Mouse (Mus musculus): Measurements from ENCODE around the gene Tmem63a. TPM values are rescaled to one million over a fixed set of nuclear protein-coding genes. Genes with fewer than 3 reads are reported as not detected.

The Tmem63a gene
- polyA plus RNA-seq, 1 experiment = not detected

DNA sequence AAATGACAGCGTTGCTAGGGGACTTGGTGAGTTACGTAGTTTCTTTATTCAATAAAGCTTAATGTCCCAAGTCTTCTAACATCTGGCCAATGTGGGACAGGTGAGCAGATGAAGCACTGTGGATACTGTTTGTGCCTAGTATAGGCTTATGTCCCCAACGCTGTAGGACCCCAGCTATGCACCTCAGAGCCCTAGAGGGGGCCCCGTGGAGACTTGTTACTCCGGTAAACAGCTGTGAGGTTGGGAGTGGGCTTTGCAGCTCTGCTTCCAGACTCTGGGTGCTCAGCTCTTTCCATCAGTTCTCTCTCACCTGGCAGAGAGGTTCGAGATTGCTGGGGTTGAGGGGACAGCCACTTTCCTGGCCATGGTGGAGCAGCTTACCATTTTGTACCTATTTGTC is 36.8 kb upstream of the Tmem63a start:
- peak overlapping the region; percentile 16; the same call in 1 of the 2 replicates for H3K4me3 ChIP-seq (ENCODE audit: insufficient read depth, low read depth, low read length)
- 50% methylated on average over 6 of the region's 6 CpGs for WGBS
- peaks cover 14% of the 10 kb centered on the region for H3K4me1 ChIP-seq (ENCODE audit: control insufficient read depth, insufficient read depth, low read length)
- TF ChIP-seq POLR2A (IDR thresholded peaks at IDR 0.05; ENCODE audit: insufficient read depth, low read depth, low read length) (no peak), CTCF (IDR thresholded peaks at IDR 0.05; ENCODE audit: insufficient read depth, low read depth, low read length) (no peak)
- H3K27ac ChIP-seq (ENCODE audit: insufficient read depth, low read depth, low read length) = no peak overlapping the region

DNA sequence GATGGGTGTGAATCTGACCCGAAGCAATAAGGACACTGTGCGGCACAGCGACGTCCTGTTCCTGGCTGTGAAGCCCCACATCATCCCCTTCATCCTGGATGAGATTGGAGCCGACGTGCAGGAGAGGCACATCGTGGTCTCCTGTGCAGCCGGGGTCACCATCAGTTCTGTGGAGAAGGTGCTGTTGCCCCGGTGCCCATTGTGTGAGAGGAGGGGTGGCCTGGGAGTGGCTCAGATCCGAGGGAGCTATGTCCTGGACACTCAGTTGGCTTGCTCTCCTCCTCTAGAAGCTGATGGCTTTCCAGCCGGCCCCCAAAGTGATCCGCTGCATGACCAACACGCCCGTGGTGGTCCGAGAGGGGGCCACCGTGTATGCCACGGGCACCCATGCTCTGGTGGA is 36.3 kb upstream of the Tmem63a start:
- TF ChIP-seq CTCF (IDR thresholded peaks at IDR 0.05; ENCODE audit: insufficient read depth, low read depth, low read length) (no peak), POLR2A (IDR thresholded peaks at IDR 0.05; ENCODE audit: insufficient read depth, low read depth, low read length) (no peak)
- Histone ChIP-seq H3K27ac (ENCODE audit: insufficient read depth, low read depth, low read length) (no peak overlapping the region), H3K4me3 (ENCODE audit: insufficient read depth, low read depth, low read length) (no peak overlapping the region), H3K4me1 (ENCODE audit: control insufficient read depth, insufficient read depth, low read length) (peaks cover 14% of the 10 kb centered on the region)
- 94% methylated on average over 17 of the region's 17 CpGs for WGBS

DNA sequence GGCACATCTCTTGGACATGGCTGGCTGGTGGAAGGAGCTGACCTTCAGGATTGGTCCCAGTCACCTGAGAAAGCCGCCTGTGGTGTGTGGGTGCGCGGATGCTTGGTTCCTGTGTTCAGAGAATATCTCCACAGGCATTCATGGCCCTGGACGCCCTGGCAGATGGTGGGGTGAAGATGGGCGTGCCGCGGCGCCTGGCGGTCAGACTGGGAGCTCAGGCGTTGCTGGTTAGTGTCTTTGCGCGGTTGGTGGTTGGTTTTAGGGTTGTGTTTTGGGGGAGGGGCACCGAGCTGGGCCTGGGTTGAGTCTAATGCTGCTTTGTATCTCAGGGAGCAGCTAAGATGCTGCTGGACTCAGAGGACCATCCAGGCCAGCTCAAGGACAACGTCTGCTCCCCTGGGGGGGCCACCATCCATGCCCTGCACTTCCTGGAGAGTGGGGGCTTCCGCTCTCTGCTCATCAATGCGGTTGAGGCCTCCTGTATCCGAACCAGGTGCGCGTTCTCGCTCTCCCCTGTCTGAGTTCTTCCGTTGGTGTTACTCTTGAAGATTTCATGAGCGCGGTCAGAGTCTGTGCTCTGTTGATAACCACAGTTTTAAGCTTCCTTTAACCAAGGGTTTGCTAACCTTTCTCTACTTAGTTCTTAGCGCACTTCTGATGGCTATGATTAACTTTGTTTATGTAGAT is 35.5 kb upstream of the Tmem63a start:
- no peak for TF ChIP-seq POLR2A (IDR thresholded peaks at IDR 0.05; ENCODE audit: insufficient read depth, low read depth, low read length)
- TF ChIP-seq CTCF (IDR thresholded peaks at IDR 0.05; ENCODE audit: insufficient read depth, low read depth, low read length) = no peak
- H3K27ac ChIP-seq (ENCODE audit: insufficient read depth, low read depth, low read length) = no peak overlapping the region
- 92% methylated on average over 24 of the region's 24 CpGs for WGBS
- peaks cover 14% of the 10 kb centered on the region for H3K4me1 ChIP-seq (ENCODE audit: control insufficient read depth, insufficient read depth, low read length)
- no peak overlapping the region for H3K4me3 ChIP-seq (ENCODE audit: insufficient read depth, low read depth, low read length)

DNA sequence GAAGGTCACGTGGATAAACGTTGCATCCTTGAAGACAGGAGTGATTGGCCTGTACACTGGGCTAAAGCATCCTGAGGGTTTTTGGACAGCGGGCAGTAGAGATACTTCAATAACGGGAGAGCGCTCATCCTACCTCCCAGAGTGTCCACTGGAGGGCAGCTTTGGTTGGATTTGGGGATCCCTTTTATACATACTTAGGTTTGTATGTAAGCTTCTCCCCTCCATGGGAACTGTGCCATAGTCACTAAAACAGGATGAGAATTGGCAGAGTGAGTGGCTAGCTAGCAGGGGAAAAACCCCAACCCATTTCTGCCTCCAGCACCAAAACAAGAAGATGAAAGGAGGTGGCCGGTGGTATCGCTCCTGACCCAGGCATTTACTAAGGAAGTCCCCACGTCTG is 31.0 kb upstream of the Tmem63a start:
- no peak overlapping the region for H3K4me3 ChIP-seq (ENCODE audit: insufficient read depth, low read depth, low read length)
- peaks cover 4% of the 10 kb centered on the region for H3K4me1 ChIP-seq (ENCODE audit: control insufficient read depth, insufficient read depth, low read length)
- no peak overlapping the region for H3K27ac ChIP-seq (ENCODE audit: insufficient read depth, low read depth, low read length)
- TF ChIP-seq POLR2A (IDR thresholded peaks at IDR 0.05; ENCODE audit: insufficient read depth, low read depth, low read length) (no peak), CTCF (IDR thresholded peaks at IDR 0.05; ENCODE audit: insufficient read depth, low read depth, low read length) (no peak)
- WGBS = 47% methylated on average over 8 of the region's 8 CpGs

DNA sequence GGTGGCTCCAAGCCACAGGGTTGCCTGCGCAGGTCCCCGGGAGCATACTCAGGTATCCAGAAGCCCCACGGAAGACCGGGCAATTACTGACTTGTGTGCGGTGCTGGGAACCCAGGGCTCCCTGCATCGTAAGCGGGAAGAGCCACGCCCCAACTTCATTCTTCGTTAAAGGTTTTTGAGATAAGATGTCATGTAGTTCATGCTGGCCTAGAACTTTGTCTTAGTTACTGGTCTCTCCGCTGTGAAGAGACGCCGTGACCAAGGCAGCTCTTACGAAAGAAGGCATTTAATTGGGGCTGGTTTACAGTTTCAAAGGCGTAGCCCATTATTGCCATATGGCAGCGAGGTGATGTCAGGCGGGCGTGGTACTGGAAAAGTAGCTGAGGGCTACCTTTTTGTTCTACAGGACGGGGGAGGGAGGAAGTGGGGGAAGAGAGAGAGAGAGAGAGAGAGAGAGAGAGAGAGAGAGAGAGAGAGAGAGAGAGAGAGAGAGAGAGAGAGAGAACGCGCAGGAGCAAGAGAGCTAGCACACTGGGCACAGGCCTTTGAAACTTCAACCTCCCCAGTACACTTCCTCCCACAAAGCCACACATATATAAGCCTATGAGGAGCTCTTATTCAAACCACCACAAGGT is 30.4 kb upstream of the Tmem63a start:
- 74% methylated on average over 20 of the region's 20 CpGs for WGBS
- no peak for TF ChIP-seq POLR2A (IDR thresholded peaks at IDR 0.05; ENCODE audit: insufficient read depth, low read depth, low read length)
- Histone ChIP-seq H3K27ac (ENCODE audit: insufficient read depth, low read depth, low read length) (no peak overlapping the region), H3K4me1 (ENCODE audit: control insufficient read depth, insufficient read depth, low read length) (no peaks in the 10 kb centered on the region), H3K4me3 (ENCODE audit: insufficient read depth, low read depth, low read length) (no peak overlapping the region)

DNA sequence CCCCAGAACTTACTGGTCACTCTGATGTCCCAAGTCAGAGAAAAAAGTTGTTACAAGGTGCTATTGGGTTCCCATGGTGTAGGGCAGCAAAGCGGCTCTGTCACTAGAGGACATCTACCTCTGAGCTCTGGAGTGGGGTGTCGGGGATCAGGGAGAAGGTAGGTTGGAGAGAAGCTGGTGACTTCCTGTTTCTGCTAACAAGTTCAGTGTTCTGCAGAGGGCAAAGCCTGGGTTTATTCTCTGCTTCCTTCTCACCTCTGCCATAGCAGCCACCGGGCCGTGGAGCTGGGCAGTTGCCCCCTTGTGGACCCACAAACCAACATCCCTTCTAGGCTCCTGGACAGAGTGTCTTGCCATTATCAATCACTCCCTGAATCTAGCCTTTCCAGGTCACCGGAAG is 29.4 kb upstream of the Tmem63a start:
- Histone ChIP-seq H3K27ac (ENCODE audit: insufficient read depth, low read depth, low read length) (no peak overlapping the region), H3K4me3 (ENCODE audit: insufficient read depth, low read depth, low read length) (no peak overlapping the region), H3K4me1 (ENCODE audit: control insufficient read depth, insufficient read depth, low read length) (no peaks in the 10 kb centered on the region)
- WGBS = 91% methylated on average over 5 of the region's 5 CpGs
- TF ChIP-seq POLR2A (IDR thresholded peaks at IDR 0.05; ENCODE audit: insufficient read depth, low read depth, low read length) (no peak), CTCF (IDR thresholded peaks at IDR 0.05; ENCODE audit: insufficient read depth, low read depth, low read length) (no peak)

DNA sequence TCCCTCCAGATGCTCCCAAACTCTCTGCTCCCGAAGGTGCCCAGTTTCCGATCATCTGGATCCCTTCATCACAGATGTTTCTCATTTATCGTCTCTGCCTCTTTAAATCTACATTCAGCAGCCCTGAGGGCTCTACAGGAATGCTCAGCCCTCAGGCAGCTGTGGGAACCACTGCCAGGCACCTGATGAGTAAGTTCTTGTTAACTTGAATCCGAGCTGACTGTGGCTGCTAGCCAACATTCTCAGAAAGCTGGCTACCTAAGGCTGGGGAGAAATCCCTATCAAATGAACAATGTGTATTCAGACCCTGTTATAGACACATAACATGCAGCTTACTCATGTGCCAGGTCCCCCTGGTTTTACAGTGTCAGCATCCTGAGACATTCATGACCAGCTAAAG is 28.3 kb upstream of the Tmem63a start:
- H3K4me1 ChIP-seq (ENCODE audit: control insufficient read depth, insufficient read depth, low read length) = no peaks in the 10 kb centered on the region
- no peak for TF ChIP-seq POLR2A (IDR thresholded peaks at IDR 0.05; ENCODE audit: insufficient read depth, low read depth, low read length)
- TF ChIP-seq CTCF (IDR thresholded peaks at IDR 0.05; ENCODE audit: insufficient read depth, low read depth, low read length) = no peak
- WGBS = 50% methylated on average over 4 of the region's 4 CpGs
- no peak overlapping the region for H3K4me3 ChIP-seq (ENCODE audit: insufficient read depth, low read depth, low read length)
- H3K27ac ChIP-seq (ENCODE audit: insufficient read depth, low read depth, low read length) = no peak overlapping the region

DNA sequence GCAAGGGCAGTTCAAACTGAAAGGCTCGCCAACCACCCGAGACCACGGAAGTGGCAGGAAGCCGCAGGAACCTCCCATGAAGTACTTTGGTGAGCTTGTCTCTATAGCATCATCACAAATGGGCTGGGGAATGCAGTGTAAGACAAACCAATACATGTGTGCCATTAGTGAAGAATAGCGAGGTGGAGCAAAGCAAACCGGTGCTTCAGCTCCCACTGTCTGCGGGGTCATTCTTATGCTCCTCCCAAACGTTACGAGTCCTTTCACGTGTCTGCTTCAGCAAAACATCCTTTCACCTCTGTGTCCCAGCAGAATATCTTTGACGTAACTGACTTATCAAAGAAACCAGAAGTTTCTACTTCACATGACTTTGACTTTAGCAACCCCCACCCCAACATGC is 25.7 kb upstream of the Tmem63a start:
- no peaks in the 10 kb centered on the region for H3K4me1 ChIP-seq (ENCODE audit: control insufficient read depth, insufficient read depth, low read length)
- no peak overlapping the region for H3K27ac ChIP-seq (ENCODE audit: insufficient read depth, low read depth, low read length)
- no peak for TF ChIP-seq POLR2A (IDR thresholded peaks at IDR 0.05; ENCODE audit: insufficient read depth, low read depth, low read length)
- no peak for TF ChIP-seq CTCF (IDR thresholded peaks at IDR 0.05; ENCODE audit: insufficient read depth, low read depth, low read length)
- no peak overlapping the region for H3K4me3 ChIP-seq (ENCODE audit: insufficient read depth, low read depth, low read length)
- WGBS = 91% methylated on average over 11 of the region's 11 CpGs

DNA sequence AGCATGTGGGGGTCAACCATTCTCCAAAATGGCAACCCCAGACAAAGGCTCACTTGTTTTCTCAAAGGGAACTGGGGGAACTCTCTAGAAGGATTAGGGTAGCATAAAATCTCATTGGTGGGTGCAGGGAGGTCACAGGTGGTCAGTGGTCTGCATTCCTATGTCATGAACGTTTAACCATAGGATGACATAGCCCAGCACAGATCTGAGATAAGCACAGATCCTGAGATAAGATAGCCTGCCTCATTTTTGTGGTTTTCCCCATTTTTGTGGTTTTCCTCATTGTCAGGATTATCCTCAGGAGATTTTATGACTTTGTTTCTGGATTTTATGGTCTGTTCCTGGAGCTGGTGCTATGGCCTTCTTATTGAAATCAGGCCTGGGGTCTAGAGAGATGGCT is 25.1 kb upstream of the Tmem63a start:
- WGBS = 71% methylated on average over 1 of the region's 1 CpGs
- Histone ChIP-seq H3K4me3 (ENCODE audit: insufficient read depth, low read depth, low read length) (no peak overlapping the region), H3K4me1 (ENCODE audit: control insufficient read depth, insufficient read depth, low read length) (peaks cover 4% of the 10 kb centered on the region), H3K27ac (ENCODE audit: insufficient read depth, low read depth, low read length) (no peak overlapping the region)
- no peak for TF ChIP-seq CTCF (IDR thresholded peaks at IDR 0.05; ENCODE audit: insufficient read depth, low read depth, low read length)
- no peak for TF ChIP-seq POLR2A (IDR thresholded peaks at IDR 0.05; ENCODE audit: insufficient read depth, low read depth, low read length)
